In genomic region chr17:85951771-85952170, GRCm38 (mm10) we compare ENCODE assay signal across 30 mouse cellular contexts.
"Had no signal": no experiment of that assay in that cellular context is flagged by ENCODE, and none has a peak within 500 bp of the region (broad histone marks: within the 10 kb centered on the region; RNA-seq: fewer than 3 reads in every experiment).

No protein-coding gene starts in this region.

- H3K4me3 ChIP-seq: left cerebral cortex, adult 2 months; limb, embryonic 12.5 days; limb, embryonic 13.5 days; limb, embryonic 15.5 days; liver, embryonic 12.5 days; liver, embryonic 13.5 days; liver, embryonic 15.5 days; lung, embryonic 15.5 days; megakaryocyte, embryonic 14.5 days; midbrain, embryonic 10.5 days; midbrain, embryonic 12.5 days; midbrain, embryonic 13.5 days; midbrain, embryonic 15.5 days; myocyte; neural tube, embryonic 12.5 days had no signal

- H3K36me3 ChIP-seq: limb, embryonic 12.5 days; limb, embryonic 13.5 days; limb, embryonic 15.5 days; liver, embryonic 12.5 days; liver, embryonic 13.5 days; liver, embryonic 15.5 days; lung, embryonic 15.5 days; midbrain, embryonic 10.5 days; midbrain, embryonic 12.5 days; midbrain, embryonic 13.5 days; midbrain, embryonic 15.5 days; neural tube, embryonic 12.5 days had no signal

- H3K4me2 ChIP-seq: limb, embryonic 12.5 days; limb, embryonic 13.5 days; limb, embryonic 15.5 days; liver, embryonic 11.5 days; liver, embryonic 12.5 days; liver, embryonic 13.5 days; liver, embryonic 15.5 days; lung, embryonic 14.5 days; lung, embryonic 15.5 days; midbrain, embryonic 12.5 days; midbrain, embryonic 13.5 days; midbrain, embryonic 15.5 days; neural tube, embryonic 12.5 days had no signal

- H3K9ac ChIP-seq: limb, embryonic 12.5 days; limb, embryonic 13.5 days; limb, embryonic 15.5 days; liver, embryonic 12.5 days; liver, embryonic 13.5 days; liver, embryonic 14.5 days; liver, embryonic 15.5 days; liver, postnatal 0 days; lung, embryonic 14.5 days; lung, embryonic 15.5 days; midbrain, embryonic 12.5 days; midbrain, embryonic 13.5 days; midbrain, embryonic 15.5 days; neural tube, embryonic 12.5 days had no signal

- H3K4me1 ChIP-seq: liver, embryonic 12.5 days; liver, embryonic 13.5 days; liver, embryonic 15.5 days; megakaryocyte, embryonic 14.5 days had no signal

- H3K27me3 ChIP-seq: lung, embryonic 15.5 days; midbrain, embryonic 15.5 days had no signal

- H3K27ac ChIP-seq: left cerebral cortex, adult 2 months; limb, embryonic 12.5 days; limb, embryonic 13.5 days; limb, embryonic 15.5 days; liver, embryonic 12.5 days; liver, embryonic 13.5 days; liver, embryonic 14.5 days; liver, embryonic 15.5 days; lung, embryonic 15.5 days; macrophage; midbrain, embryonic 10.5 days; midbrain, embryonic 12.5 days; midbrain, embryonic 13.5 days; midbrain, embryonic 15.5 days; neural tube, embryonic 12.5 days had no signal

- ATAC-seq: liver, embryonic 12.5 days; liver, postnatal 0 days; lung, postnatal 0 days; midbrain, embryonic 13.5 days; midbrain, embryonic 15.5 days; midbrain, embryonic 16.5 days had no signal

- H3K9me3 ChIP-seq: limb, embryonic 12.5 days; limb, embryonic 15.5 days; liver, embryonic 12.5 days; liver, embryonic 13.5 days; liver, embryonic 15.5 days; lung, embryonic 15.5 days; midbrain, embryonic 10.5 days; midbrain, embryonic 12.5 days; midbrain, embryonic 13.5 days; midbrain, embryonic 15.5 days; neural tube, embryonic 12.5 days had no signal

- DNase-seq: left cerebral cortex, postnatal 4 days; liver; liver, embryonic 13.5 days; liver, postnatal 0 days; lung, adult 18-20 months; lung, adult 2 months; lung, embryonic 14.5 days; lung, postnatal 10 days; lung, postnatal 14 days; lung, postnatal 36 days; lung, postnatal 4 days had no signal
